Mouse (Mus musculus) embryonic facial prominence, embryonic 14.5 days (tissue): ENCODE results near the gene Itga1. TPM values are rescaled to one million over a fixed set of nuclear protein-coding genes. Genes with fewer than 3 reads are reported as not detected.

Experiments used
- polyA plus RNA-seq: library from polyadenylated mRNA; unstranded; fragments of >200 nt; fragmentation: Nextera tagmentation; extraction: Ambion mirVana; gene quantifications from 2 replicates; pipeline ENCODE4 v1.2.1, GENCODE M21; 2014

Itga1 gene
- polyA plus RNA-seq, 1 experiment from 2014 or later, result 12.6 TPM

Other genes starting within 250 kb of the Itga1 start
- 3.4 and 5.0 TPM in 2 replicates for gene Itga2, start 169.9 kb downstream of the Itga1 start, polyA plus RNA-seq
- gene Pelo, start 11.8 kb downstream of the Itga1 start, polyA plus RNA-seq, result 6.6 and 6.7 TPM in 2 replicates
- 4.7 and 6.1 TPM in 2 replicates for gene Gm49395, start within 50 bp of the Itga1 start, polyA plus RNA-seq